Mouse (Mus musculus) stomach, postnatal 0 days (tissue): ENCODE results near the gene Tm6sf1. TPM values are rescaled to one million over a fixed set of nuclear protein-coding genes. Genes with fewer than 3 reads are reported as not detected.
"Not testable (repeated sequence)": the region's sequence is repeated elsewhere in the genome, so short reads cannot be mapped to it uniquely, and the experiment has no call there.

Source experiments
- ATAC-seq: fragments of 200-750 bp; cut with Nextera tagmentation; 2 replicates; pipeline ENCODE4 v1.8.0; 2017; ENCODE audit not compliant: low FRiP score, low TSS enrichment
- DNase-seq: peaks from one replicate; pipeline ENCODE4 v3.0.0-alpha.2; 2016; ENCODE audit warnings: low spot score
- H3K27ac ChIP-seq: fragments of 300-500 bp; sonication (generic); replicated peaks from 2 replicates; pipeline ENCODE4 v1.5.1; 2014; ENCODE audit warnings: mild to moderate bottlenecking, control low read depth
- H3K27me3 ChIP-seq: fragments of 300-500 bp; sonication (generic); 2 replicates; pipeline ENCODE4 v1.6.1; 2014; ENCODE audit warnings: low read length; ENCODE audit not compliant: control insufficient read depth, insufficient read depth
- H3K36me3 ChIP-seq: fragments of 300-500 bp; sonication (generic); 2 replicates; pipeline ENCODE4 v1.6.1; 2014; ENCODE audit warnings: low read length, mixed read lengths; ENCODE audit not compliant: control insufficient read depth, insufficient read depth
- H3K4me1 ChIP-seq: fragments of 300-500 bp; sonication (generic); replicated peaks from 2 replicates; pipeline ENCODE4 v1.6.1; 2014; ENCODE audit warnings: antibody characterized with exemption; ENCODE audit not compliant: control insufficient read depth, insufficient read depth
- H3K4me2 ChIP-seq: fragments of 300-500 bp; sonication (generic); replicated peaks from 2 replicates; pipeline ENCODE4 v1.6.1; 2014; ENCODE audit warnings: low read depth, mild to moderate bottlenecking, control low read depth, moderate library complexity
- H3K4me3 ChIP-seq: fragments of 300-500 bp; sonication (generic); 2 replicates; pipeline ENCODE4 v1.5.1; 2014; ENCODE audit warnings: low read depth, low read length, control low read depth
- H3K9ac ChIP-seq: fragments of 300-500 bp; sonication (generic); 2 replicates; pipeline ENCODE4 v1.6.1; 2014; ENCODE audit warnings: mild to moderate bottlenecking, low read length, control low read depth, mixed read lengths
- H3K9me3 ChIP-seq: fragments of 300-500 bp; sonication (generic); 2 replicates; pipeline ENCODE4 v1.6.1; 2016; ENCODE audit warnings: low read length; ENCODE audit not compliant: control insufficient read depth
- CTCF ChIP-seq: IDR thresholded peaks from 2 replicates; pipeline ENCODE4 v1.5.1; 2016; ENCODE audit warnings: antibody characterized with exemption, low read depth, mild to moderate bottlenecking, moderate library complexity
- EP300 ChIP-seq: optimal IDR thresholded peaks from 2 replicates; pipeline ENCODE3; 2016; ENCODE audit warnings: antibody characterized with exemption
- WGBS: fragments of 180-500 bp; shearing (Covaris S2); extraction: QIAGEN DNeasy Blood & Tissue Kit; methylation state at CpG from one replicate; pipeline ENCODE4 v1.1.7; 2014; 5-methylcytosine and 5-hydroxymethylcytosine counted together
- polyA plus RNA-seq: library from polyadenylated mRNA; unstranded; fragments of >200 nt; fragmentation: Nextera tagmentation; extraction: Ambion mirVana; gene quantifications from 2 replicates; pipeline ENCODE4 v1.2.1, GENCODE M21; 2015

The Tm6sf1 gene
- polyA plus RNA-seq, 1 experiment from 2014 or later = 5.2 TPM

DNA sequence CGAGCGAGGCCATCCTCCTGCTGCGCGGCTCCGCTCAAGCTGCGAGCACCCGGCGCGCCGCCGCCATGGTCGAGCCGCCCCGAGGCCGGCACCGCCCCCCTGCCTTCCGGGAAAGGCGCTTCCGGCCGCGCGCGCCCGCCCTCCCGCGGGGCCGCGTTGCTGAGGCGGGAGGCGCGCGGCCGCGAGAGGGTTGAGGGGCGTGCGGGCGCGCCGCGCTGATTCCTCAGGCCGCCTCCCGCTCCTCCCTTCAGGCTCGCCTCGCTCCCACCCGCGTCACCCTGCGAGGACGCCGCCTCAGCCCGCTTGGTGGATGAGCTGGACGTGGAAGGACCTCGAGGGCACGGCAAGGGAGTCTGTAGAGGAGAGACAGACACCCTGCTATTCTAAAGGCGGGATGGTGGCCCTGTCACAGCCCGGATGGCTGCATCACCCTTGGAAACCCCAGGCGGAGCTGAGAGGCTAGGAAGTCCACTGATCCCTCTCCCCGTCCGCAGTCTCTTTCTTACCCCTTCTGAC is 29.4 kb upstream of the Tm6sf1 start, which contains the start of gene Btbd1:
Gene Btbd1, minus strand, starts transcription at position 53 of the 516 bp plus-strand sequence.
- TF ChIP-seq EP300 (no peak), CTCF (peak; percentile 5; the same call in 1 of the 2 replicates)

DNA sequence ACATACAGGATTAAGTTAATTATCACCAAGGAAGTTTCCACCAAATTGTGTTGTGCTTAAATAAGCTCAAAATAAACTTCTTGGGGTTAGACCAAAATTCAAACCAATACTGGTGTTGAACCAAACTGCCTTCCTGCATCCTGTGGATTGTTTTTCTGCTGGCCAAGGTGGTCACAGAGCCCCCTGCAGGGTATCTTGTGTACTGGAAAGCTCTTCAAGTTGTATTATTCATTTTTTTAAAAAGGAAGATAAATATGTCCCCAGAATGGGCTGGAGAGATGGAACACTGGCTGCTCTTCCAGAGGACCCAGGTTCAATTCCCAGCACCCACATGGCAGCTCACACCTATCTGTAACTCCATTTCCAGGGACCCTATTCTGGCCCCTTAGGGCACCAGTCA is 24.0 kb upstream of the Tm6sf1 start:
- DNase-seq = no peak
- Histone ChIP-seq H3K4me1 (no peaks in the 10 kb centered on the region), H3K27ac (no peak overlapping the region), H3K27me3 (no peaks in the 10 kb centered on the region), H3K4me2 (no peak overlapping the region), H3K9ac (no peak overlapping the region), H3K36me3 (no peaks in the 10 kb centered on the region), H3K9me3 (no peaks in the 10 kb centered on the region), H3K4me3 (no peak overlapping the region)
- no peak for ATAC-seq
- TF ChIP-seq CTCF (peak; percentile 38), EP300 (no peak)

More for the DNA sequence above, 29.4 kb upstream of the Tm6sf1 start, which contains the start of gene Btbd1:
- DNase-seq (peak; percentile 87), ATAC-seq (peak; percentile 94)
- H3K36me3 ChIP-seq = no peaks in the 10 kb centered on the region
- peak within 1 kb of the TSS; percentile 71 for H3K4me2 ChIP-seq
- H3K9ac ChIP-seq = peak within 1 kb of the TSS; percentile 84
- peak within 1 kb of the TSS; percentile 83 for H3K4me3 ChIP-seq
- H3K9me3 ChIP-seq = no peaks in the 10 kb centered on the region
- H3K4me1 ChIP-seq = peaks cover 6% of the 10 kb centered on the region
- H3K27me3 ChIP-seq = no peaks in the 10 kb centered on the region
- WGBS = under 1% methylated on average over 39 of the region's 58 CpGs
- peak within 1 kb of the TSS; percentile 94 for H3K27ac ChIP-seq

DNA sequence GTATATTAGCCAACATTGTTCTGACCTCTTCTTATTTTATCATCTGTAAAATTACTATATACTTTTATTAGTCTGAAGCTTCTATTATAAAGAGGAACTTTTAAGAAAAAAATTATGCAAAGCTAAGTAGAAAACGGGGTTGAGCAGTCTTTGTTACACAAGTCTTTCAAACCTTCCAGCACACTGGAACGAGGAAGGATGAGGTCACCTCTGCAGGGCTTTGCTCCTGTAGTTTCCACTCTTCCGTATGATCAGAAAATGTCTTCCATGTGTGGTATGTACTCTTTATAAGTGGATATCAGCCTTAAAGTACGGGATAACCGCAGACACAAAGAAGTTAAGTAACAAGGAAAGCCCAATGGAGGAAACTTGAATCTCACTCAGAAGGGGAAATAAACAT is 23.4 kb upstream of the Tm6sf1 start:
- no peak overlapping the region for H3K4me2 ChIP-seq
- no peak for ATAC-seq
- 84% methylated on average over 5 of the region's 5 CpGs for WGBS
- DNase-seq = no peak
- H3K4me1 ChIP-seq = no peaks in the 10 kb centered on the region
- H3K9ac ChIP-seq = no peak overlapping the region
- no peak overlapping the region for H3K27ac ChIP-seq
- no peak overlapping the region for H3K4me3 ChIP-seq
- H3K27me3 ChIP-seq = no peaks in the 10 kb centered on the region
- no peaks in the 10 kb centered on the region for H3K36me3 ChIP-seq
- H3K9me3 ChIP-seq = no peaks in the 10 kb centered on the region
- TF ChIP-seq CTCF (no peak), EP300 (no peak)

DNA sequence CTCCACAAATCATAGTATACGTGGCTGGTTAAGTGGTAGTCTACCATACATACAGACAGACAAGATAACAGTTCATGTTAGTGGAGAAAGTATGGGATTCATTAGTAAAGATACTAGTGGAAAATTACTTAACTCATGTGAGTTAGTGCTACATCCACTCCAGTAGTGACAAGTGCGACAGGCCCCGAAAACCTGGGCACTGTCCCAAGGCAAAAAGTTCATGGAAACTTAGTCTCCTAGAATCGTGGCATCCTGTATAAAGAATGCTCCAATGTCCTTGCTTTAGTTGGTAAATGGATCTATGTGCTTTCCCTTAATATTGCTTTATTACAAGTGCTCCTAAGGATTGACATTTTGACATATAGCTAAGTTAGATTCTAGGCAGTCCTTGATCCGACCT is 21.0 kb upstream of the Tm6sf1 start:
- H3K27me3 ChIP-seq, H3K4me1 ChIP-seq, H3K9me3 ChIP-seq, H3K4me3 ChIP-seq, ATAC-seq, H3K27ac ChIP-seq, H3K4me2 ChIP-seq, DNase-seq, H3K9ac ChIP-seq, H3K36me3 ChIP-seq: not testable (repeated sequence)
- 75% methylated on average over 5 of the region's 5 CpGs for WGBS

DNA sequence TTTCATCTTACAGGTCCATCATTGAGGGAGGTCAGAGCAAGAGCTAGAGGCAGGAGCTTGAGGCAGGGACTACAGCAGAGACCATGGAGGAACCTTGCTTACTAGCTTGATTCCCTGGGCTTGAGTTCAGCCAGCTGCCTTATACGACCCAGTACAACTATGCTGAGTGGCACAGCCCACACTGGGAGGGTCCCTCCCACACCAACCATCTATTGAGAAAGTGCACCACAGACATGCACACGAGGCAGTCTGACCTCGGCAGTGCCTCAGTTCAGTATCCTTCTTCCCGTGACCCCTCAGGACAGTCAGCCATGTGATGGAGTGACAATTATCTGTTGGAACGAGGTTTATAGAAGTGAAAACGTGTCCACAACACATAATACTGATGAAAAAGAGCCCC is 19.1 kb upstream of the Tm6sf1 start:
- ATAC-seq (no peak), DNase-seq (peak; percentile 9)
- Histone ChIP-seq H3K36me3 (no peaks in the 10 kb centered on the region), H3K4me1 (no peaks in the 10 kb centered on the region), H3K4me2 (no peak overlapping the region), H3K9me3 (no peaks in the 10 kb centered on the region), H3K4me3 (no peak overlapping the region), H3K27me3 (no peaks in the 10 kb centered on the region), H3K9ac (no peak overlapping the region), H3K27ac (no peak overlapping the region)
- 55% methylated on average over 6 of the region's 6 CpGs for WGBS
- TF ChIP-seq EP300 (no peak), CTCF (no peak)

DNA sequence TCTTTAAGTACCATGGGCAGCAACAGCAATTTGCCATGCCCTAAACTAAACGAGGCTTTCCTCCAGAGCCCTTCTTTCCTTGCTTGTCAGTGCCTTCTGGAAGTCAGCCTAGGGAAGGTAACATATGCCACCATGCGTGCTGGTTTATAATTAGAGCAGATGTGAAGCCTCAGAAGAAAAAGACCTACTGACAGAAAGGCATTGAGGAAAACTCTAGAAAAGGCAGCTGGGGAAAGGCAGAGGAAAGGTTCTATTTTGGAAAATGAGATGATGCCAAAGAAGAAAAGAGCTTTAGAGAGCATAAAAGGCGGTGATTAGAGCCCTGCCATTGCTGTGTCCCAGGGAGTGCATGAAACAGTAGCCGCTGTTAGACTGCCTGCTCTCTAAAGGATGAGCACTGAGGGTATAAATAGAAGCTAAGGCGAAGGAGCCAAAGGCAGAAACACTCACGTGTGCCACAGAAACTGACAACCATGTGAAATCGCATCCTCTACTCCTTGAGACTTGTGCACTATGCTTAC is 18.1 kb upstream of the Tm6sf1 start:
- WGBS = 54% methylated on average over 7 of the region's 7 CpGs
- DNase-seq (no peak), ATAC-seq (no peak)
- H3K27me3 ChIP-seq = no peaks in the 10 kb centered on the region
- H3K4me2 ChIP-seq = no peak overlapping the region
- no peak overlapping the region for H3K27ac ChIP-seq
- no peak for TF ChIP-seq EP300
- no peak for TF ChIP-seq CTCF
- no peak overlapping the region for H3K4me3 ChIP-seq
- no peaks in the 10 kb centered on the region for H3K4me1 ChIP-seq
- H3K36me3 ChIP-seq = no peaks in the 10 kb centered on the region
- no peak overlapping the region for H3K9ac ChIP-seq
- H3K9me3 ChIP-seq = no peaks in the 10 kb centered on the region
